Mouse (Mus musculus) cerebellum, adult 2 months (tissue): ENCODE data around the gene Fras1. TPM values are rescaled to one million over a fixed set of nuclear protein-coding genes. Genes with fewer than 3 reads are reported as not detected.
A peak's percentile ranks its signal among the peaks of the same experiment; 100 is the strongest.

ENCODE experiments used
- DNase-seq, 2 experiments: peaks; one replicate each; pipeline ENCODE4 v3.0.0; 2021
- H3K27ac ChIP-seq: fragments of 200-500 bp; 2 replicates; pipeline ENCODE4 v1.5.1; 2012; ENCODE audit warnings: low read length, control low read depth, inconsistent platforms; ENCODE audit not compliant: insufficient read depth
- H3K27me3 ChIP-seq: fragments of 200-500 bp; 2 replicates; pipeline ENCODE4 v1.6.1; 2012; ENCODE audit warnings: inconsistent platforms, mild to moderate bottlenecking, low read length, moderate library complexity; ENCODE audit not compliant: control insufficient read depth, insufficient read depth
- H3K4me1 ChIP-seq: fragments of 200-500 bp; 2 replicates; pipeline ENCODE4 v1.6.1; 2011; ENCODE audit warnings: low read length; ENCODE audit not compliant: control insufficient read depth, insufficient read depth
- H3K4me3 ChIP-seq: fragments of 200-500 bp; replicated peaks from 2 replicates; pipeline ENCODE3; 2011; ENCODE audit warnings: mild to moderate bottlenecking, low read depth, low read length, control low read depth; ENCODE audit not compliant: insufficient read depth
- CTCF ChIP-seq: fragments of 200-500 bp; IDR thresholded peaks from 2 replicates; pipeline ENCODE4 v1.5.1; 2011; ENCODE audit warnings: low read depth, mild to moderate bottlenecking, control low read depth, low read length, moderate library complexity, borderline replicate concordance; ENCODE audit not compliant: insufficient read depth
- POLR2A ChIP-seq: fragments of 200-500 bp; IDR thresholded peaks from 2 replicates; pipeline ENCODE4 v1.6.1; 2011; ENCODE audit warnings: low read length, control low read depth, borderline replicate concordance; ENCODE audit not compliant: insufficient read depth
- WGBS: fragments of 180-500 bp; shearing (Covaris S2); methylation state at CpG from one replicate; pipeline ENCODE4 v1.1.7; 2018; 5-methylcytosine and 5-hydroxymethylcytosine counted together
- polyA plus RNA-seq: library from polyadenylated mRNA; depleted of rRNA; stranded (reverse); fragments of >200 nt; gene quantifications from 2 replicates; pipeline ENCODE4 v1.2.3, GENCODE M21; 2012

The Fras1 gene
- polyA plus RNA-seq, 1 experiment, result 1.1 TPM

DNA sequence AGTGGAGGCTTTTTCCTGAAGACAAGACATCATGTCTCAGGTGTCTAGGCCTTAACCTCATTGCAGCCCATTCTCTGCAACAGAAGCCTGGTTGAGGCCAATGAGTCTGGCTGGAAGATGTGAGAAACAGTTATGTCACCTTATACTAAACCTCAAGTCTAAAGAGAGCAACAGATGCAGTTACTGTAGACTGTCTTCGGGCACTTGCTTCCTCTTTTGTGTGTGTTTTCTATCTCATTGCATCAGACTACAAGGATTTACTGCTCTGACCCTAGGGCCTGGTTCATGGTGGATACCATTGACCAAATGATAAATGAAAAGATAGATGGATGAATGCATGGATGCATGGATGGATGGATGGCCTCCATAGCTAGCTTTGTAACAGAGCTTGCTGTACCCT is 388.3 kb downstream of the Fras1 start:
- 92% methylated on average over 1 of the region's 1 CpGs for WGBS
- no peak for DNase-seq
- Histone ChIP-seq H3K27ac (no peak overlapping the region), H3K4me3 (no peak overlapping the region), H3K27me3 (no peaks in the 10 kb centered on the region), H3K4me1 (no peaks in the 10 kb centered on the region)
- TF ChIP-seq CTCF, result no peak
- TF ChIP-seq POLR2A, result no peak

DNA sequence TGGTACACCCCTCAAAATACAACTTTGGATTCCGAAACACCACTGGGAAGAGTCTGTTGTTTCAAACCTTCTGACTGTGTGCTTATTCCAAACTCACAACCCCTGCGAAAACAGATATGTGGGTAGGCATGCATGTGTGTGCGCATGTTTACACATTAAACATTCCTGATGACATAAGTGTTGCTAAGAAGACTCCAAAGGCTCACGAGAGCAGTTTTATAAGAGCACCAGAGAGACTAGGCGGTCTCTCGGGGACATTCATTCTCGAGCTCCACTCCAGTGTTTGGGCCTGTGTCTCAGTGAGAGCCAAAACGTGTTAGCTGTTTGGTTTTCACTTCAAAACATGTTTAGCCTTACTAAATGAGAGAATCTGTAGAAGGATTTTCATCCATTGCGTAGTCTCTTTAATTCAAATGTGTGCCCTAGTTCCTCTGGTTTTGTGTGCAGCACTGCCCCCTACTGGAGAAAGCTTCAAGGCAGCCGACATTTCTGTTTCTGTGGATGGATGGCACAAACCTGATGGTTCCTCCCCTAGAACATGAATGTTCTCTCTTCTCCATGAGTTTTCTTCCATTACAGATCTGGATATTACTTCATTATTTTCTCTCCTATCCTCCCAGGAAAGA is 395.2 kb downstream of the Fras1 start:
- 62% methylated on average over 10 of the region's 10 CpGs for WGBS
- Histone ChIP-seq H3K27ac (no peak overlapping the region), H3K4me3 (no peak overlapping the region), H3K27me3 (no peaks in the 10 kb centered on the region), H3K4me1 (no peaks in the 10 kb centered on the region)
- TF ChIP-seq CTCF, result peak; percentile 73
- no peak for TF ChIP-seq POLR2A
- peak; percentile 26 to 49 for DNase-seq

DNA sequence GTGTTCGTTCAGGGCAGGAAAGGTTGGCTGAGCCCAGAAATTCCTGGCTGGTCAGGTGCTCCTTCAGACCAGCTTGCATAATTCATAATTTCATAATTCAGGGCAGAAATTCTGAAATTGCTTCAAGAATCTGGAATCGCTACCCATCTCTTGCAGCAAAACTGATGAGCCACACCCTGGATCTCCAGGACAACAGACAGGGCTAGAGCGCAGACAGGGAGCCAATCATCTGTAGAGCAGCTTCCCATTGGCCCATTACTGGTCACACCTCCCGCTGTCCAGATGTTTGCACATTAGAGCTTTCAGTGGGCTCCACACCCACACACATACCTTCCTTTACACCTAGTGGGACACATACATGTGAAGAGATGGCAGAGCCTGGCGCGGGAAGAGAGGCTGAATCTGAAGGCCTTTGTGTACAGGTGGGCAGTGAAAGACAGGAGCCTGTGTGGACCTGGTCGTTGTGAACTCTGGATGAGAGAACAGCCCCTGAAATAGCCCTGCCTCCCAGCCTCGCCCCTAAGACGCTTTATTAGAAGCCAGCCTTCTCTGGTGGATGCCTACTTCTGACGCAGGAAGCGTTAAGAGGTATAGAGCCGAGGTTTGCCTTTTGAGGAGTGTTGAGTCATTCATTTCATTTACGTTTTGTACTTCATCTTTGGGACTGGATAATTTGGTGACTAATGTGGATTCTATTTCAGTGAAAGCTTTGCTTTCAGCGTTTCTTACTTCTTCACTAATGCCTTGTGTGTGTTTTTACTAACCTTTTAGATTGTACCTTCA is 409.9 kb downstream of the Fras1 start:
- Histone ChIP-seq H3K27me3 (no peaks in the 10 kb centered on the region), H3K27ac (no peak overlapping the region), H3K4me3 (no peak overlapping the region), H3K4me1 (0 out of 2 replicates have a peak, but pooled peaks cover 3% of the 10 kb centered on the region)
- 91% methylated on average over 14 of the region's 14 CpGs for WGBS
- TF ChIP-seq POLR2A (no peak), CTCF (no peak)
- no peak for DNase-seq

DNA sequence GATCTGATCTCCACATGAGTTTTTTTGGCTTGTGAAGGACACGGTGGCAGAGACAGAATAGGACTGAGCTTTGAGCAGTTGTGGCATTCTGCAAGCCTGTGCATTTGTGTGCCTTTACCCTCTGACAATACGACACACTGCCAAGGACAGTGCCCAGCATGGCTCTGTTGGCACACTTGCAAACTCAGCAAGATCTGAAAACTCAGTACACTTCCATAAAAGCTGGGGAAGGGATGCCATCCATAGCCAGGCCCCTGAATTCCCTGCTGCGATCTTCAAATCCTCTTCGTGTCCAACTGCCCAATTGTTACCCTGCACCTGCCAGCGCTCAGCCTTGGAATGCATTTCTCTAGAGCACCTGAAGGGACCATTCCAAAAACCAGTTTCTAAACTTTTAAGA is 411.3 kb downstream of the Fras1 start:
- 8% methylated on average over 5 of the region's 5 CpGs for WGBS
- H3K27me3 ChIP-seq, result no peaks in the 10 kb centered on the region
- no peak overlapping the region for H3K27ac ChIP-seq
- DNase-seq, result peak in 1 of 2 experiments; percentile 26
- no peak overlapping the region for H3K4me3 ChIP-seq
- 0 out of 2 replicates have a peak, but pooled peaks cover 3% of the 10 kb centered on the region for H3K4me1 ChIP-seq
- no peak for TF ChIP-seq CTCF
- TF ChIP-seq POLR2A, result no peak

DNA sequence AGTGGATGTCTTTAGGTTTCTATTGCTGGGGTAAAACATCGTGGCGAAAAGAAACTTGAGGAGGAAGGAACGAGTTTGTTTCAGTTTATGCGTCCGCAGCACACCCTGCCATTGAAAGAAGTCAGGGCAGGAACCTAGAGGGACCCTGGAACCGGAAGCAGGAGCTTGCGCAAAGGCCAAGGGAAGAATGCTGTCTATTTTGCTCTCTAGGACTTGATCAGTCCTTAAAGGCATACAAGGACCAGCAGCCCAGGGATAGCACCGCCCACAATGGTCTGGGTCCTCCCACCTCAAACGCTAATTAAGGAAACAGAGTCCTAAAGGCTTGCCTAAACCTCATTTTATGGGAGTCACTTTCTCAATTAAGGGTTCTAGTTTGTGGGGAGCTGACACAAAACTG is 418.7 kb downstream of the Fras1 start:
- no peaks in the 10 kb centered on the region for H3K4me1 ChIP-seq
- no peak overlapping the region for H3K4me3 ChIP-seq
- TF ChIP-seq CTCF (no peak), POLR2A (no peak)
- no peak overlapping the region for H3K27ac ChIP-seq
- no peaks in the 10 kb centered on the region; the same call in 1 of the 2 replicates for H3K27me3 ChIP-seq
- DNase-seq, result no peak
- WGBS, result 75% methylated on average over 9 of the region's 9 CpGs

DNA sequence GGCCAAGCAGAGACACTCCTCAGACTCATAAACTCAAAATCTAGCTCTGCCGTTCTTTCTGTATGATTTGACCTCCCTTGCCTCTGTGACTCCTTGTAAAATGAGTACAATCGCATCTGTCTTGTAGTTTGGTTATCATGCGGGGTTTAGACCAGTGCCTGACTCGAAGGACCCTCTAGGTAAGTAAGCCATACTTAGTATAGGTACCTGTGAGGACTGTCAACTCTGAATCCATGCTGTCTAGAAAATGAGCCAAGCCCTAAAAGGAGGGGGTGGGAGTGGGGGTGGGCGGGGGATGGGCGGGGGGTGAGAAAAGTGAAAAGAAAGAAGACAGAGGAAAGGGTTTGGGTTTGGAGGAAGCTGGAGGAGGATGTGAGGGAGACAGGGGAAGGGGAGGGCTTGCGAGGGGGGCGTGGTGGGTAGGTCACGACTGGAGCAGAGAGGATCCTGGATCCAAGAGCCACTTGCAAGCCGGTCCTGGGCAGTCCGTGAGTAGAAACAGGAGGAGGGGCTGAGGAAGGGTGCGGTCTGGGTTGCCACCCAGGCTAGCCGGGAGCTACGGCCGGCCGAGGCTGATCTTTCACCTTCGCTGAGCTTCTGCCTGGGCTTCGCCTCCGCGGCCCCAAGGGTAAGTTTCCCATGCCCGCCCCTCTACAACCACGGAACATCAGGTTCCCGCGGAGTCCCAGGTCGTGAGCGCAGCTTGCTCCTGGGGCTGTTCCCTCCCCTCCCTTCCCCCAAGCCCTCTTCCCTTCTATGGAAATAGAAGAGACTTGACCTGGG is 419.4 kb downstream of the Fras1 start, which contains the start of gene Anxa3:
Anxa3 (plus strand) TSS at position 404 of the 783 bp plus-strand sequence.
- Histone ChIP-seq H3K27ac (no peak within 1 kb of the TSS), H3K4me1 (no peaks in the 10 kb centered on the region), H3K4me3 (no peak within 1 kb of the TSS), H3K27me3 (no peaks in the 10 kb centered on the region; the same call in 1 of the 2 replicates)
- 11% methylated on average over 26 of the region's 26 CpGs for WGBS
- TF ChIP-seq CTCF (no peak), POLR2A (no peak)
- no peak for DNase-seq

DNA sequence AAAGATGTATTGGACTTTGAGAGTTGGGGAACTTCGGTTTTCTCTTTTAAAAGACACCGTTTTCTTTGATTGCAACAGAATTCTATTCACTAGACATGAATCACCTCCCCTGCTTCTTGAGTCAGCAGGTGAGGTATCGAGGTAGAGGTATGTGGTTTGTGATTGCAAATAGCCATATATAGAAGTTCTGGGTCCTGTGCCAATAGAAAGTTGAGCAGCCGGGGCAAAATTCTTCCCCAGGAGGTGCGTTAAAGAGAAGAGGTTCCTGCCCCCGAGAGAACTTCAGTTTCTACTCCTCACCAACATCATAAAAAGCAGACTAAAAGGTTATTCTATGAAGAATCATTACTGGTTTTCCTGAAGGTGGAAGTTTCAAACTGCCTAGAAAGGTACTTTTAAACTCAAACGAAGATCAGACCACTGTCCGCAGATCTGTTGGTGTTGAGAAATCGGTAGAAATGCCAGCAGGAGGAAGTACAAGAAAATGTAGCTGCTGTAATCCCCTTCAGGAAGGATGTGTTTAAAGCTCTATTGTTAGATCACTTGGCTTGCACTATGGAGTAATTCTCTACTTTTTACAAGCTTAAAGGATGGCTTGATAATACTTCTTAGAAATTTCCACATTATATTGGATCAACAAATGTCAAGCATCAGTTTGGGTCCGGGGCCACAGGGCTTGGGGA is 420.3 kb downstream of the Fras1 start:
- no peaks in the 10 kb centered on the region for H3K4me1 ChIP-seq
- no peak overlapping the region for H3K27ac ChIP-seq
- H3K4me3 ChIP-seq, result no peak overlapping the region
- no peaks in the 10 kb centered on the region; the same call in 1 of the 2 replicates for H3K27me3 ChIP-seq
- no peak for DNase-seq
- WGBS, result 64% methylated on average over 10 of the region's 10 CpGs
- no peak for TF ChIP-seq CTCF
- TF ChIP-seq POLR2A, result no peak
